Mouse (Mus musculus): ENCODE measurements around the gene Ubald1.

GRCm38 (mm10) chr16:4912907-4913782 is 33.0 kb upstream of the Ubald1 start:
- TF ChIP-seq POLR2A (IDR thresholded peaks at IDR 0.05; ENCODE audit: borderline replicate concordance, low read depth, low read length) (no peak), CTCF (IDR thresholded peaks at IDR 0.05; ENCODE audit: low read depth, low read length) (no peak)

Measured in bone marrow macrophage, adult 2 months (primary cell).